ENCODE assay signal across 9 mouse cellular contexts in the genomic region with DNA sequence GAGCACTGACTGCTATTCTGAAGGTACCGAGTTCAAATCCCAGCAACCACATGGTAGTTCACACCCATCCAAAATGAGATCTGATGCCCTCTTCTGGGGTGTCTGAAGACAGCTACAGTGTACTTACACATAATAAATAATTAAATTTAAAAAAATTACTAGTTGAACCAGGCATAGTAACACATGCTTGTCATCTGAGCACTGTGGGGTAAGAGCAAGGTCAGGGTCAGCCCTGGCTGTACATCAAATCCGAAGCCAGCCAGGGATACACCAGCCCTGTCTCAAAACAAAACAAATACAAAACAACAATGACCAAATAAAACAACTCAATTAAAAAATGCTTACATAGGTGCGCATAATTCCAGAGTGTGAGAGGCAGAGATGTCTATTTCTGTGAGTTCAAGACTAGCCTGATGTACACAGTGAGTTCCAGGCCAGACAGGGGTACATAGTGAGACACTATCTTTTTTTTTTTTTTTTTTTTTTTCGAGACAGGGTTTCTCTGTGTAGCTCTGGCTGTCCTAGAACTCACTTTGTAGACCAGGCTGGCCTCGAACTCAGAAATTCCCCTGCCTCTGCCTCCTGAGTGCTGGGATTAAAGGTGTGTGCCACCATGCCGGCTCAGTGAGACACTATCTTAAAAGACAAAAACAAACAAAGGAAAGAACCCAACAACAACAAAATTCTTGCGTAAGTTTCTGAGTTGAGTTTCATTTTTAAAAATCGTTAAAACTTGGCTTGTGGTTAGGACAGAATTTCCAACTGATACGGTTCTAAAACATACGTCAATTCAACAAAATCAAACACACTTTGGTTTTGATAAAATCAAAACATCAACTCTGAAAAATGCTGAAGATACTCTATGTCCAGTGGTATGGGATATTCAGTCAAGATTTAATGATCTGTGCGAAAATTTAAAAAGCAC. TPM values are rescaled to one million over a fixed set of nuclear protein-coding genes. Genes with fewer than 3 reads are reported as not detected.
DNase-seq lines count a peak whose midpoint lies in the region; ATAC-seq lines count a peak whose summit lies in the region.
"Had no signal": no experiment of that assay in that cellular context is flagged by ENCODE, and none has a peak within 500 bp of the region (broad histone marks: within the 10 kb centered on the region; RNA-seq: fewer than 3 reads in every experiment).

No protein-coding gene starts in this region.

- no peaks in the 10 kb centered on the region for H3K27me3 ChIP-seq in neural tube, embryonic 11.5 days (ENCODE audit: control insufficient read depth, insufficient read depth, low read length)
- no peaks in the 10 kb centered on the region for H3K27me3 ChIP-seq in limb, embryonic 15.5 days

- peak overlapping the region; percentile 86 for H3K4me2 ChIP-seq in neural tube, embryonic 11.5 days (ENCODE audit: low read depth)
- peak overlapping the region; percentile 88 for H3K4me2 ChIP-seq in limb, embryonic 15.5 days

- no peaks in the 10 kb centered on the region for H3K9me3 ChIP-seq in neural tube, embryonic 11.5 days (ENCODE audit: control insufficient read depth, low read length)
- H3K9me3 ChIP-seq in limb, embryonic 15.5 days: no peaks in the 10 kb centered on the region

- H3K36me3 ChIP-seq in neural tube, embryonic 11.5 days (ENCODE audit: control insufficient read depth, insufficient read depth, low read length): no peaks in the 10 kb centered on the region
- H3K36me3 ChIP-seq in limb, embryonic 15.5 days: peaks cover 7% of the 10 kb centered on the region; the same call in 1 of the 2 replicates

- H3K27ac ChIP-seq in neural tube, embryonic 11.5 days (ENCODE audit: low read depth, low read length): peak overlapping the region; percentile 99
- H3K27ac ChIP-seq in limb, embryonic 15.5 days: no peak overlapping the region

- peaks cover 6% of the 10 kb centered on the region; the same call in 1 of the 2 replicates for H3K4me1 ChIP-seq in neural tube, embryonic 11.5 days (ENCODE audit: control insufficient read depth, insufficient read depth, low read length)
- H3K4me1 ChIP-seq in limb, embryonic 15.5 days: peaks cover 12% of the 10 kb centered on the region

- peak overlapping the region; percentile 95 for H3K4me3 ChIP-seq in neural tube, embryonic 11.5 days (ENCODE audit: low read depth, low read length)
- peak overlapping the region; percentile 98 for H3K4me3 ChIP-seq in limb, embryonic 15.5 days

- H3K9ac ChIP-seq in neural tube, embryonic 11.5 days (ENCODE audit: low read length): peak overlapping the region; percentile 98
- H3K9ac ChIP-seq in limb, embryonic 15.5 days: no peak overlapping the region

- WGBS in neural tube, embryonic 11.5 days: 91% methylated on average over 10 of the region's 11 CpGs
- 82% methylated on average over 11 of the region's 11 CpGs for WGBS in limb, embryonic 15.5 days

- no peak for ATAC-seq in neural tube, embryonic 11.5 days (ENCODE audit: insufficient read depth, low FRiP score, low TSS enrichment)
- no peak for ATAC-seq in limb, embryonic 15.5 days (ENCODE audit: insufficient number of reproducible peaks, low FRiP score, low TSS enrichment, low read depth)

- peak; percentile 76 for DNase-seq in adrenal gland, adult 2 months
- no peak for DNase-seq in adrenal gland, postnatal 25 days
- no peak for DNase-seq in neural tube, embryonic 11.5 days (ENCODE audit: low spot score)
- no peak for DNase-seq in neural tube, embryonic 10.5 days (ENCODE audit: extremely low spot score, low spot score)
- DNase-seq in embryo, embryonic 9.5 days (ENCODE audit: extremely low spot score): no peak
- no peak for DNase-seq in kidney, postnatal 25 days
- DNase-seq in gastrocnemius, postnatal 4 days (ENCODE audit: low spot score in 2 of 2): no peak

RNA-seq across cellular contexts. Expression of a gene that starts 1.1 kb away (rescaled TPM):
- total RNA-seq in adrenal gland, adult 2 months (2021): 10 to 100 TPM; 33.6 to 35.9 TPM
- polyA plus RNA-seq in adrenal gland, adult 2 months (2012; rRNA removed): 17.5 and 29.6 TPM in 2 replicates
- 36.8 and 52.0 TPM in 2 replicates for total RNA-seq in adrenal gland, postnatal 25 days (2021)
- polyA plus RNA-seq in neural tube, embryonic 11.5 days (2014; fragmentation: Nextera tagmentation; extraction: Ambion mirVana): 18.3 and 18.7 TPM in 2 replicates
- polyA plus RNA-seq in limb, embryonic 15.5 days (2015; fragmentation: Nextera tagmentation; extraction: Ambion mirVana): 6.8 and 7.4 TPM in 2 replicates
- 10 to 100 TPM; 12.0 to 13.0 TPM for total RNA-seq in gastrocnemius, postnatal 4 days (2021)

RNA-seq across cellular contexts. Expression of a gene that starts 24.5 kb away (rescaled TPM):
- total RNA-seq in adrenal gland, adult 2 months (2021): 10 to 100 TPM; 41.6 to 46.7 TPM
- polyA plus RNA-seq in adrenal gland, adult 2 months (2012; rRNA removed): 11.9 and 18.9 TPM in 2 replicates
- 50.9 and 68.4 TPM in 2 replicates for total RNA-seq in adrenal gland, postnatal 25 days (2021)
- 70.5 and 74.7 TPM in 2 replicates for polyA plus RNA-seq in neural tube, embryonic 11.5 days (2014; fragmentation: Nextera tagmentation; extraction: Ambion mirVana)
- 58.8 and 59.9 TPM in 2 replicates for polyA plus RNA-seq in limb, embryonic 15.5 days (2015; fragmentation: Nextera tagmentation; extraction: Ambion mirVana)
- total RNA-seq in gastrocnemius, postnatal 4 days (2021): 10 to 100 TPM; 35.8 to 44.0 TPM

RNA-seq across cellular contexts. Expression of a gene that starts 38.0 kb away (rescaled TPM):
- total RNA-seq in adrenal gland, adult 2 months (2021): 100 to 1,000 TPM; 184 to 322 TPM
- 297 and 390 TPM in 2 replicates for polyA plus RNA-seq in adrenal gland, adult 2 months (2012; rRNA removed)
- 294 and 306 TPM in 2 replicates for total RNA-seq in adrenal gland, postnatal 25 days (2021)
- 107 and 110 TPM in 2 replicates for polyA plus RNA-seq in neural tube, embryonic 11.5 days (2014; fragmentation: Nextera tagmentation; extraction: Ambion mirVana)
- 85.7 and 90.6 TPM in 2 replicates for polyA plus RNA-seq in limb, embryonic 15.5 days (2015; fragmentation: Nextera tagmentation; extraction: Ambion mirVana)
- 10 to 100 TPM; 31.8 to 33.1 TPM for total RNA-seq in gastrocnemius, postnatal 4 days (2021)

RNA-seq across cellular contexts. Expression of a gene that starts 45.0 kb away (rescaled TPM):
- not detected for total RNA-seq in adrenal gland, adult 2 months (2021)
- polyA plus RNA-seq in adrenal gland, adult 2 months (2012; rRNA removed): not detected in 2 replicates
- not detected in 2 replicates for total RNA-seq in adrenal gland, postnatal 25 days (2021)
- not detected in 2 replicates for polyA plus RNA-seq in neural tube, embryonic 11.5 days (2014; fragmentation: Nextera tagmentation; extraction: Ambion mirVana)
- not detected in 2 replicates for polyA plus RNA-seq in limb, embryonic 15.5 days (2015; fragmentation: Nextera tagmentation; extraction: Ambion mirVana)
- total RNA-seq in gastrocnemius, postnatal 4 days (2021): not detected
- total RNA-seq: gastrocnemius, postnatal 14 days had no signal

RNA-seq across cellular contexts. Expression of a gene that starts 53.0 kb away (rescaled TPM):
- total RNA-seq in adrenal gland, adult 2 months (2021): 1 to 10 TPM; 5.2 to 7.6 TPM
- 23.2 and 23.9 TPM in 2 replicates for polyA plus RNA-seq in adrenal gland, adult 2 months (2012; rRNA removed)
- 3.7 and 4.2 TPM in 2 replicates for total RNA-seq in adrenal gland, postnatal 25 days (2021)
- polyA plus RNA-seq in neural tube, embryonic 11.5 days (2014; fragmentation: Nextera tagmentation; extraction: Ambion mirVana): 3.2 and 4.0 TPM in 2 replicates
- polyA plus RNA-seq in limb, embryonic 15.5 days (2015; fragmentation: Nextera tagmentation; extraction: Ambion mirVana): 23.7 and 36.9 TPM in 2 replicates
- total RNA-seq in gastrocnemius, postnatal 4 days (2021): 10 to 100 TPM; 30.1 to 37.9 TPM
